ENCODE assay signal across 8 mouse cellular contexts in genomic region chr4:107313690-107314478, GRCm38 (mm10). TPM values are rescaled to one million over a fixed set of nuclear protein-coding genes. Genes with fewer than 3 reads are reported as not detected.
DNase-seq lines count a peak whose midpoint lies in the region; ATAC-seq lines count a peak whose summit lies in the region.

Gene Yipf1, plus strand, starts transcription at chr4:107314363.

- no peaks in the 10 kb centered on the region for H3K9me3 ChIP-seq in hindbrain, embryonic 11.5 days (ENCODE audit: control insufficient read depth, low read length)

- peak; percentile 77 for DNase-seq in MN1 (ENCODE audit: low spot score)
- DNase-seq in cerebellum, adult 9-10 months, result peak; percentile 92
- DNase-seq in frontal cortex, adult 2 months (ENCODE audit: extremely low spot score in 1 of 2, low spot score in 1 of 2), result peak; percentile 79 to 91
- peak; percentile 87 for DNase-seq in hindbrain, embryonic 11.5 days (ENCODE audit: low spot score)
- peak; percentile 84 to 89 for DNase-seq in layer of hippocampus, postnatal 10 days (ENCODE audit: low spot score in 2 of 2)
- peak; percentile 97 for DNase-seq in lung, postnatal 10 days
- peak; percentile 88 for DNase-seq in ovary, postnatal 36 days (ENCODE audit: low spot score)
- DNase-seq in thymus, postnatal 25 days, result peak; percentile 90

- H3K4me1 ChIP-seq in hindbrain, embryonic 11.5 days (replicated peaks; ENCODE audit: control insufficient read depth, insufficient read depth, low read length), result 0 out of 2 replicates have a peak, but pooled peaks cover 5% of the 10 kb centered on the region

- H3K9ac ChIP-seq in hindbrain, embryonic 11.5 days (ENCODE audit: low read depth, low read length), result peak within 1 kb of the TSS; percentile 70

- peak within 1 kb of the TSS; percentile 61 for H3K4me3 ChIP-seq in hindbrain, embryonic 11.5 days (ENCODE audit: low read depth, low read length)

- under 1% methylated on average over 29 of the region's 29 CpGs for WGBS in hindbrain, embryonic 11.5 days

- peak within 1 kb of the TSS; percentile 71 for H3K4me2 ChIP-seq in hindbrain, embryonic 11.5 days (replicated peaks; ENCODE audit: low read depth, low read length)

- ATAC-seq in hindbrain, embryonic 11.5 days (ENCODE audit: low FRiP score), result peak; percentile 94

- 0 out of 2 replicates have a peak within 1 kb of the TSS, but pooled peaks have one; percentile 6 for H3K27ac ChIP-seq in hindbrain, embryonic 11.5 days (ENCODE audit: low read depth, low read length)

- H3K36me3 ChIP-seq in hindbrain, embryonic 11.5 days (ENCODE audit: control insufficient read depth, insufficient read depth, low read length), result no peaks in the 10 kb centered on the region

- H3K27me3 ChIP-seq in hindbrain, embryonic 11.5 days (ENCODE audit: control insufficient read depth, insufficient read depth, low read length), result no peaks in the 10 kb centered on the region

RNA-seq across cellular contexts. Expression of gene Yipf1, which starts in this region (rescaled TPM):
- polyA plus RNA-seq in frontal cortex, adult 2 months (2012; rRNA removed), result 43.2 and 48.8 TPM in 2 replicates
- polyA plus RNA-seq in hindbrain, embryonic 11.5 days (2014; fragmentation: Nextera tagmentation; extraction: Ambion mirVana), result 46.7 and 47.8 TPM in 2 replicates
- total RNA-seq in layer of hippocampus, postnatal 10 days (2021), result 10 to 100 TPM; 46.9 to 49.1 TPM

Comparison
In these comparisons a context has a peak if more than half of its experiments do, and no peak if none do; other contexts are left out.
1. Peak in every context shown above with its lines: DNase-seq, ATAC-seq, H3K4me3 ChIP-seq and H3K27ac ChIP-seq.